Mouse (Mus musculus) gastrocnemius, postnatal 25 days (tissue): ENCODE measurements around the gene Dlg3. TPM values are rescaled to one million over a fixed set of nuclear protein-coding genes. Genes with fewer than 3 reads are reported as not detected.

Source experiments
- DNase-seq: peaks from one replicate; pipeline ENCODE4 v3.0.0; 2022
- total RNA-seq, 2 experiments: library from RNA; stranded (reverse); gene quantifications; 1 replicate in 1 of 2; 2 replicates in 1 of 2; pipeline ENCODE4 v1.2.3; 2021

Gene Dlg3
- total RNA-seq, 2 experiments from 2014 or later, result 1.1 TPM

DNA sequence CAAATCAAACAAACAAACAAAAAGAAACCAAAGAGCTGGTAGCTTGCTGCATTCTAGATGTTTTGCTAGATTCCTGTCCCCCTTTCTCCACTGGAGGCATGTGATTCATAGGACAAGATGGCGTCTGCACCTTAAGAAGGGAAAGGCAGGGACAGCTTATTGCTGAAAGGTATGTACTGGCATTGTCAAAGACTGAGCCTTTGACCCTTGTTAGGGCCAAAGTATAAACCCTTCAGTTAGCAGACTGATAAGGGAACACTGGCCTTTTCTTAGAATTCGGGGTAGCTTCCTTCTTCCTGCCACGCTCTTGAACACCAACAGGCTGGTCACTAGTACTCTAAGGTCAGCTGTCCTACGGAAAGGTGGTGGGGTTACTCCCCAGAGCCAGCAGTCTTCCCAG lies 29.8 kb downstream of the Dlg3 start:
- DNase-seq, result no peak

DNA sequence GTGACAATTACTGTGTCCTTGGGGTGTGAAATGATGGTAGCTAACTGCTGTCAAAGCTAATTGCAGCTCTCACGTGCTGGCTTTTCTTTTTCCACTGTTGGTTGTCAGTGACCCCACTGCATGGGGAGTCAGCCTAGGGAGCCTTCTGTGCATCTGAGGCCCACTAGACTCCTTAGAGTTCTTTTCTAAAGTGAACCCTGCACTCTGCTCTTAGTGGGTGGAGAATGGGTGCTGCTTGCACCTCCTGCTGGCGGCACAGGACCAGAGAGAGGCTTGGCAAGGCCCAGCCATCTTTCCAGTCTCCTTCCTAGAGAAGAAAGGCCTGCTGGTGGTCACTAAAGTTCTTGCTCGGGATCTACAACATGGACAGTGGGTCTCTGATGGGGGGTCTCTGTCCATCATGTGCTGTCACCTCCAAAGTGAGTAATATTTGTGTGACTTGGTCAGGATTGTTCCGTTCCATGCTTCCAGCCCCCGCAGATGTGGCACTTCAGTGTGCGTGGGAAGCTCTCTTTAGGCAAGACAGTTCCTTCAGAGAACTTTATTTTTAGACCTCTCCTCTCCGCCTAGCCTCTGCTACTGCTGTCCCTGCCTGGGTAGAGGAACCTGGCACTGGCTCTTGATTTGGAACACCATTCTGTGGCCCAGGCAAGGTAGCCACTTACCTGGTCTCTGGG lies 30.5 kb downstream of the Dlg3 start:
- DNase-seq, result no peak

DNA sequence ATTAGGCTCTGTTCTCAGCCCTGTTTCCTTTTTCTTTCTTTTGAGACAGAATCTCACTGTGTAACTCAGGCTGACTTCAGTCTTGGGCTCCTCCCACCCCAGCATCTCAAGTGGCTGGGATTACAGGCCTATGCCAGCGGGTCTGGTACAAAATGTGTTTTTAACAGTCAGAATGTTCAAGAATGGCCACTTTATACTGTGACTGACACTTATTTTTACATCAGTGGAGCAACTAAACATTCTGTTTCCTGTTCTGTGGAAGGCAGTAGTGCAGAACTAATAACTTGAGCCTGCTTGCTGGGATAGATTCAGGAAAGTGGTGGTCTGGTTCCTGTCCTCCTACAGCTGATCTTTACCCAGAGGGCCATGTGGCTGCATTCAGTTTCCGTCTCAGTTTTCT lies 33.1 kb downstream of the Dlg3 start:
- no peak for DNase-seq

DNA sequence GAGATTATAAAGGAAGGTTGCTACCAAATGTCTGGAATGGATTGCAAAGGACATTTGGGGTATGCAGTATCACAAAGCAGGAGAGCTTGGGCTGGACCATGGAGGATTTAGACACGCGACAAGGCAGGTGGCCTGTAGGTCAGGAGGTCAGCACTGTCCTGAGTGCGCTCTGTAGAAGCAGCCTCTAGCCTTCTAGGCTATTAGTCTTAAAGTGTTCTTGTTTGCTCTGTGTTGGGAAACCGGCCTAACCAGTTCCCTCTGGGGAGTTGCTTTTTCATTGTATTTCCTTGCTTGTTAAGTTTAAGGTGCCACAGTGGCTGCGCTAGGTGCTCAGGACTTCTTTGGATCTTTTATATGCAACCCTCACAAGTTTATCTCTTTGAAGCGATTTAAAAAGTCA lies 34.5 kb downstream of the Dlg3 start:
- no peak for DNase-seq

DNA sequence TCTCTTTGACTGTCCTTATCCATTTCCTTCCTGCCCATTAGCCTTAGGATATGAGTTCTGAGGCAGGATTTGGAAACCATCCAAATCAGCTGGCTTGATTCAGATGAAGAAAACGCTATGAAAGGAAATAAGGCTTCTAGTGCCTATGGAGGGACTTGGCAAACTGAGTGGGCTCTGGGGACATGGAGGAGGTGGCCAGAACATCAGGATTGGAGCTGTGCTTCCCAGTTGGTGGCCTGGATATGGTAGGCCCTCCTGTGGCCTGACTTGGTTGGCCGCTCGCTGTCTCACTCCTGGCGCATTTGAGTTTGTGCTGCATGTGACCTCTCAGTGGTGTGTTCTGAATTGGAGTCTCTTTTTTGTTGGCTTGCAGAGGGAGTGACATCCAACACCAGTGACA lies 43.6 kb downstream of the Dlg3 start:
- no peak for DNase-seq

DNA sequence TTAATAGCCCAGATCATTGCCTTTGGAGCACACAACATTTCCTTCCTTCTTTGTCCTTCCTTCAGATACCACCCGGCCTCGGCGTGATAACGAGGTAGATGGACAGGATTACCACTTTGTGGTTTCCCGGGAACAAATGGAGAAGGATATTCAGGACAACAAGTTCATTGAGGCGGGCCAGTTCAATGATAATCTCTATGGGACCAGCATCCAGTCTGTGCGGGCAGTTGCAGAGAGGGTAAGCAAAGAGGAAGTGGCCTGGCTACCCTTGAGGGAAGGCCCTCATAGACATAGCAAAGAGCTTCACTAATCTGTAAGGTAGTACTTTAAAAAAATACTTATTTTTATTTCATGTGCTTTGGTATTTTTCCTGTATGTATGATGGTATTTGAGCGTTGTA lies 46.6 kb downstream of the Dlg3 start:
- no peak for DNase-seq

DNA sequence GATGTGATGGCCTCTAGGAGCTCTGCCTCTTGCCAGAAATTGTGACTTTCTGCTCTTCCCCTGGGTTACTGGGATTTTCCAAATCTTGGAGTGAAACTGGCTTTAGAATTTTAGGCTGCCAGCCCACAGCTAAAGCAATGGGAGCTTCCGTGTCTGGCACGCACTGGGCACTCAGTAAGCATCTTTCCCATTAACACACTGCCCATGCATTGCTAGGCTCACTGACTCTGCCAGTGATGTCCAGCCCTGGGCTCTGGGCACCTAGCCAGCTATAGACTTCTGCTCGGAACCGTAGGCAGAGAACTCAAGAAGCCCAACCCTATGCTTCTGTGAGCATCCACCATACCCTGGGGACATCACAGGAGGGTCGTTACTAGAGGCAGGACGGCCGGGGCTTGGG lies 48.2 kb downstream of the Dlg3 start:
- DNase-seq, result no peak

DNA sequence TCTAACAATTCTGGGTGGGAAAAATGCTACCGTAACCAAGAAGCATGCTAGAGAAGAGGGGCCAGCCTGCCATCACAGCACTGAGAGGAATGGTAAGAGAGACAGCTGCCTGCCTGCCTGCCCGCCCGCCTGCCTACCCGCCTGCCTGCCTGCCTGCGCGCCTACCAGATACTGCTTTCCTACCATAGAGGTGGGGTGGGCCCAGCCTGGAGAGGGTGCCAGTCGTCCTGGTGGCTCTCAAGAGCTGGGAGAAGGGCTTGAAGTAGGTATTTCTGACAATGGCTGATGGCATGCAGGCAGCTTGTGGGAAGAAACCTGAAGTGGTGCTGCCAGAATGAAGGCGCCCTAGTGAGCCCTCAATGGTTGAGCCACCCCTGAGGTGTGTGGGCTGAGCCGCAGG lies 51.2 kb downstream of the Dlg3 start:
- no peak for DNase-seq

DNA sequence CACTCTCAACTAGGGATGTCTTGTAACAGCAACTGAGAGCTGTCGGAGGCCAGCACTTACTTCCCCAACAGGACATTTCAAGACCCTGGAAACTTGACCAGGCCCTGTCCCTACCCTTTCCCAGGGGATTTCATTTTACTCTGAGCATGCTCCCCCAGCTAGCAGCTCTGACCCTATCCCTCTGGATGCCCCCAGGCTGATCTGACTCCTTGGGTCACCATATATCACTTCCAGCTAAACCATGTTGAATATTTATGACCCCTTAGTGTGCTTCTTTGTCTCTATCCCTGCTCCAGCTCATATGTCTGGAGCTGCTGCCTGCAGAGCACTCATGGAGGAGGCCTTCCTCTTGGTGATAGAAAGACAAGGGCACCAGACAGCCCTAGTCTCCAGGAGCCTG lies 53.6 kb downstream of the Dlg3 start:
- DNase-seq, result no peak

DNA sequence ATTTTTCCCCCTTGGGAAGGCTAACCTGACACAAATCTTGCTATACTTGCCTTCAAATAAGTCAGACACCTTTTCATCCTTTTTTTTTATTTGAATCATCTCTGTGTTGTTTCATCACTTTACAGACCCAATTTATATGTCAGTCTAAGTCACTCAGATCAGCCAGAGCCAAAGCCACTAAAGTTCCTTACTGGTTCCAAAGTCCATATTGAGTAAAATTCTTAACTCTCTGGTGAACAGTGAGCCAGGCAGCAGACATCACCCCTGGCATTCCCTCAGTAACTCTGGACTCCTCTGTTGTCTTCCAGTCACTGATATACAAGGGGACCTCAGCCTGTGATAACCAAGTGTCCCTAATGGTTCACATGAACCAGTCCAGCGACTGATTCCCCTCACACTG lies 58.0 kb downstream of the Dlg3 start:
- DNase-seq, result no peak

DNA sequence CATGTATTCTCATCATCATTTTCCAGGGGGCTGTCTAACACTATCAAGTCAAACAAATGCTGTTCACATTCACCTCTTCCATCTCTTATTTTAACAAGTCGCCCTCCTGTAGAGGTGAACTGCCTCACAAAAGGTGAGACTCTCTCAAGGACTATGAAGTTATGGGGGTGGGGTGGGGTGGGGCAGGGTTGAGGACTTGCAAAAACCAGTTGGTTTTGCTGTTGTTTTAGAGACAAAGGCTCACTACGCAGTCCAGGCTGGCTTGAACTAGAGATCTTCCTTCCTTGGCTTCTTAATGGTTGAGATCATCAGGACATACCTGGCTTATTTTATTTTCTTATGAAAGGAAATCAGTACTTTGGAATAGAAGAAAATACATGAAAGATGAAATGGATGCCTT lies 65.3 kb downstream of the Dlg3 start:
- DNase-seq, result no peak

DNA sequence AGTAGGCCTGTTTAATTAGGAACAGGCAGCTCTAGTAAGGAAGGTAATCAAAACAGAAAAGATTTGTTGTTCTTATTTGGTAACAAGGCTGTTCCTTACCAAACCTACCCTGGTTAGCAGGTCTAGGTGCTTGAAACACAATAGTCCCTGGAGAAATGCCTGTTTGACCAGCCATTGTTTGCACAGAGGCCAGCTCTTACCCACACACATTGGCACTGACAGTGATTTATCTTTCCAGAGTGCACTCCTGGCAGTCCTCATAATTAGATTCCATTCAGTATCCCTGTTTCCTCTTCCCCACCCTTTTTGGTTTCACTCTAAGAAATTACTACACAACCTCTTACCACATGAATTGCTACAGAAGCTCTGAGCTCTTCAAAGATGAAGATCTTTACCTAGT lies 71.7 kb downstream of the Dlg3 start:
- no peak for DNase-seq

Other genes with a start within 250 kb of the Dlg3 start
- gene Dgat2l6, start 242.9 kb upstream of the Dlg3 start, total RNA-seq, result under 1 TPM; 0.11 to 0.20 TPM
- not detected for gene Awat1, start 195.5 kb upstream of the Dlg3 start, total RNA-seq
- gene P2ry4, start 172.9 kb upstream of the Dlg3 start, total RNA-seq, result not detected
- not detected for gene Arr3, start 162.2 kb upstream of the Dlg3 start, total RNA-seq
- gene Kif4, start 142.0 kb upstream of the Dlg3 start, total RNA-seq, result under 1 TPM; 0.15 to 0.46 TPM
- 10 to 100 TPM; 16.6 to 16.7 TPM for gene Pdzd11, start 141.2 kb upstream of the Dlg3 start, total RNA-seq
- not detected for gene Gdpd2, start 37.8 kb upstream of the Dlg3 start, total RNA-seq